Mouse (Mus musculus) heart, adult 2 months (tissue): ENCODE measurements at regions not wholly inside any gene's neighbourhood (a gene's known extent, or its start where the extent isn't known, plus 50 kb on each side); places are given as distances from the start of the nearest gene placed in this dataset.

Source experiments
- CTCF ChIP-seq: fragments of 200-600 bp; IDR thresholded peaks from 2 replicates; pipeline ENCODE4 v1.8.1; 2022; ENCODE audit warnings: antibody characterized with exemption, mild to moderate bottlenecking, moderate library complexity
- EP300 ChIP-seq: fragments of 200-500 bp; IDR thresholded peaks from 2 replicates; pipeline ENCODE4 v1.6.1; 2011; ENCODE audit warnings: low read depth, low read length, control low read depth; ENCODE audit not compliant: insufficient read depth
- POLR2A ChIP-seq: fragments of 200-500 bp; IDR thresholded peaks from 2 replicates; pipeline ENCODE4 v1.6.1; 2011; ENCODE audit warnings: mild to moderate bottlenecking, low read depth, low read length, control low read depth; ENCODE audit not compliant: insufficient read depth

- no peak for TF ChIP-seq CTCF
- TF ChIP-seq POLR2A = no peak
- TF ChIP-seq EP300 = no peak
Observed at GRCm38 (mm10) chr14:60505066-60505465, 128.7 kb upstream of the Spata13 start.
